Mouse (Mus musculus) liver, embryonic 12.5 days (tissue): ENCODE measurements at regions not wholly inside any gene's neighbourhood (a gene's known extent, or its start where the extent isn't known, plus 50 kb on each side); places are given as distances from the start of the nearest gene placed in this dataset.

Source experiments
- ATAC-seq: fragments of 200-750 bp; cut with Nextera tagmentation; 2 replicates; pipeline ENCODE4 v1.8.0; 2017; ENCODE audit warnings: moderate number of reproducible peaks, mild to moderate bottlenecking, moderate library complexity
- H3K27ac ChIP-seq: fragments of 300-500 bp; sonication (generic); 2 replicates; pipeline ENCODE4 v1.5.1; 2016; ENCODE audit warnings: mild to moderate bottlenecking
- H3K27me3 ChIP-seq: fragments of 300-500 bp; sonication (generic); replicated peaks from 2 replicates; pipeline ENCODE4 v1.6.1; 2016; ENCODE audit warnings: mild to moderate bottlenecking, moderate library complexity
- H3K36me3 ChIP-seq: fragments of 300-500 bp; sonication (generic); 2 replicates; pipeline ENCODE4 v1.6.1; 2016; ENCODE audit warnings: mild to moderate bottlenecking, moderate library complexity
- H3K4me1 ChIP-seq: fragments of 300-500 bp; sonication (generic); 2 replicates; pipeline ENCODE4 v1.6.1; 2016
- H3K4me2 ChIP-seq: fragments of 300-500 bp; sonication (generic); 2 replicates; pipeline ENCODE4 v1.6.1; 2016; ENCODE audit warnings: mild to moderate bottlenecking, moderate library complexity
- H3K4me3 ChIP-seq: fragments of 300-500 bp; sonication (generic); 2 replicates; pipeline ENCODE4 v1.5.1; 2016; ENCODE audit warnings: mild to moderate bottlenecking, moderate library complexity
- H3K9ac ChIP-seq: fragments of 300-500 bp; sonication (generic); 2 replicates; pipeline ENCODE4 v1.6.1; 2016; ENCODE audit warnings: mild to moderate bottlenecking, moderate library complexity
- H3K9me3 ChIP-seq: fragments of 300-500 bp; sonication (generic); replicated peaks from 2 replicates; pipeline ENCODE4 v1.6.1; 2016; ENCODE audit warnings: mild to moderate bottlenecking, moderate library complexity
- WGBS: fragments of 180-500 bp; shearing (Covaris S2); methylation state at CpG from one replicate; pipeline ENCODE4 v1.1.7; 2016; ENCODE audit not compliant: insufficient replicate concordance; 5-methylcytosine and 5-hydroxymethylcytosine counted together

GRCm38 (mm10) chr15:36399355-36400012 lies 608.1 kb downstream of the Zfp706 start:
- peak; percentile 40; the same call in 1 of the 2 replicates for ATAC-seq
- Histone ChIP-seq H3K4me2 (no peak overlapping the region), H3K36me3 (no peaks in the 10 kb centered on the region), H3K27me3 (peaks cover 18% of the 10 kb centered on the region; the same call in 1 of the 2 replicates), H3K9me3 (no peaks in the 10 kb centered on the region), H3K4me3 (no peak overlapping the region), H3K27ac (no peak overlapping the region), H3K4me1 (0 out of 2 replicates have a peak, but pooled peaks cover 9% of the 10 kb centered on the region), H3K9ac (no peak overlapping the region)
- 44% methylated on average over 7 of the region's 7 CpGs for WGBS

- Histone ChIP-seq H3K9ac (no peak overlapping the region), H3K4me3 (no peak overlapping the region), H3K4me2 (no peak overlapping the region), H3K27ac (no peak overlapping the region), H3K27me3 (peaks cover 11% of the 10 kb centered on the region; the same call in 1 of the 2 replicates), H3K36me3 (no peaks in the 10 kb centered on the region), H3K4me1 (0 out of 2 replicates have a peak, but pooled peaks cover 9% of the 10 kb centered on the region), H3K9me3 (no peaks in the 10 kb centered on the region)
- no peak for ATAC-seq
- WGBS: 65% methylated on average over 9 of the region's 9 CpGs
Observed at GRCm38 (mm10) chr15:36398099-36398982, 609.2 kb downstream of the Zfp706 start.

GRCm38 (mm10) chr15:36396791-36397190 lies 610.8 kb downstream of the Zfp706 start:
- H3K9me3 ChIP-seq: no peaks in the 10 kb centered on the region
- 0 out of 2 replicates have a peak, but pooled peaks cover 4% of the 10 kb centered on the region for H3K27me3 ChIP-seq
- H3K36me3 ChIP-seq: no peaks in the 10 kb centered on the region
- no peak overlapping the region for H3K27ac ChIP-seq
- no peak overlapping the region for H3K4me2 ChIP-seq
- no peak overlapping the region for H3K4me3 ChIP-seq
- H3K4me1 ChIP-seq: 0 out of 2 replicates have a peak, but pooled peaks cover 9% of the 10 kb centered on the region
- 63% methylated on average over 6 of the region's 6 CpGs for WGBS
- H3K9ac ChIP-seq: no peak overlapping the region
- ATAC-seq: no peak

GRCm38 (mm10) chr15:36396245-36396644 lies 611.3 kb downstream of the Zfp706 start:
- ATAC-seq: no peak
- Histone ChIP-seq H3K4me3 (no peak overlapping the region), H3K4me1 (0 out of 2 replicates have a peak, but pooled peaks cover 9% of the 10 kb centered on the region), H3K27me3 (0 out of 2 replicates have a peak, but pooled peaks cover 4% of the 10 kb centered on the region), H3K36me3 (no peaks in the 10 kb centered on the region), H3K4me2 (no peak overlapping the region), H3K9ac (no peak overlapping the region), H3K9me3 (no peaks in the 10 kb centered on the region), H3K27ac (no peak overlapping the region)
- 25% methylated on average over 2 of the region's 2 CpGs for WGBS

GRCm38 (mm10) chr15:36395672-36396050 lies 611.9 kb downstream of the Zfp706 start:
- no peak overlapping the region for H3K27ac ChIP-seq
- H3K36me3 ChIP-seq: no peaks in the 10 kb centered on the region
- H3K4me2 ChIP-seq: no peak overlapping the region
- WGBS: 59% methylated on average over 4 of the region's 4 CpGs
- no peaks in the 10 kb centered on the region for H3K9me3 ChIP-seq
- 0 out of 2 replicates have a peak, but pooled peaks cover 9% of the 10 kb centered on the region for H3K4me1 ChIP-seq
- no peak overlapping the region for H3K4me3 ChIP-seq
- H3K27me3 ChIP-seq: no peaks in the 10 kb centered on the region
- H3K9ac ChIP-seq: no peak overlapping the region
- no peak for ATAC-seq

- Histone ChIP-seq H3K4me2 (no peak overlapping the region), H3K27ac (no peak overlapping the region), H3K9me3 (no peaks in the 10 kb centered on the region), H3K9ac (no peak overlapping the region), H3K36me3 (no peaks in the 10 kb centered on the region), H3K27me3 (no peaks in the 10 kb centered on the region), H3K4me1 (0 out of 2 replicates have a peak, but pooled peaks cover 9% of the 10 kb centered on the region), H3K4me3 (no peak overlapping the region)
- ATAC-seq: no peak
- WGBS: 61% methylated on average over 8 of the region's 8 CpGs
Observed at GRCm38 (mm10) chr15:36394914-36395671, 612.5 kb downstream of the Zfp706 start.

GRCm38 (mm10) chr15:36389775-36390174 lies 617.8 kb downstream of the Zfp706 start:
- Histone ChIP-seq H3K4me3 (no peak overlapping the region), H3K9ac (no peak overlapping the region), H3K4me1 (no peaks in the 10 kb centered on the region), H3K9me3 (no peaks in the 10 kb centered on the region), H3K27ac (no peak overlapping the region), H3K4me2 (no peak overlapping the region), H3K36me3 (no peaks in the 10 kb centered on the region), H3K27me3 (peaks cover 4% of the 10 kb centered on the region; the same call in 1 of the 2 replicates)
- no peak for ATAC-seq
- WGBS: 46% methylated on average over 4 of the region's 4 CpGs

- Histone ChIP-seq H3K27me3 (peaks cover 43% of the 10 kb centered on the region), H3K4me3 (peak overlapping the region; percentile 26), H3K9me3 (no peaks in the 10 kb centered on the region), H3K27ac (peak overlapping the region; percentile 31; the same call in 1 of the 2 replicates), H3K4me1 (peaks cover 17% of the 10 kb centered on the region), H3K36me3 (no peaks in the 10 kb centered on the region), H3K4me2 (peak overlapping the region; percentile 62), H3K9ac (peak overlapping the region; percentile 62)
- peak; percentile 89 for ATAC-seq
- 5% methylated on average over 8 of the region's 8 CpGs for WGBS
Observed at GRCm38 (mm10) chr15:36381228-36381671, 626.3 kb downstream of the Zfp706 start.

- Histone ChIP-seq H3K4me1 (peaks cover 21% of the 10 kb centered on the region), H3K9ac (peak overlapping the region; percentile 62), H3K27me3 (peaks cover 50% of the 10 kb centered on the region), H3K27ac (no peak overlapping the region; the same call in 1 of the 2 replicates), H3K4me2 (peak overlapping the region; percentile 62), H3K36me3 (no peaks in the 10 kb centered on the region), H3K4me3 (peak overlapping the region; percentile 26), H3K9me3 (no peaks in the 10 kb centered on the region)
- ATAC-seq: peak; percentile 89
- WGBS: 12% methylated on average over 17 of the region's 17 CpGs
Observed at GRCm38 (mm10) chr15:36380461-36381227, 626.9 kb downstream of the Zfp706 start.

- Histone ChIP-seq H3K4me3 (no peak overlapping the region), H3K9ac (no peak overlapping the region), H3K36me3 (no peaks in the 10 kb centered on the region), H3K4me1 (peaks cover 41% of the 10 kb centered on the region), H3K27ac (no peak overlapping the region), H3K4me2 (no peak overlapping the region), H3K27me3 (peaks cover 56% of the 10 kb centered on the region), H3K9me3 (no peaks in the 10 kb centered on the region)
- 54% methylated on average over 4 of the region's 4 CpGs for WGBS
- no peak for ATAC-seq
Observed at GRCm38 (mm10) chr15:36378640-36379039, 628.9 kb downstream of the Zfp706 start.

- Histone ChIP-seq H3K4me3 (no peak overlapping the region), H3K27me3 (peaks cover 40% of the 10 kb centered on the region), H3K36me3 (no peaks in the 10 kb centered on the region), H3K4me2 (no peak overlapping the region), H3K27ac (no peak overlapping the region), H3K4me1 (peaks cover 45% of the 10 kb centered on the region), H3K9me3 (no peaks in the 10 kb centered on the region), H3K9ac (no peak overlapping the region)
- no peak for ATAC-seq
- WGBS: 67% methylated on average over 6 of the region's 6 CpGs
Observed at GRCm38 (mm10) chr15:36376551-36376950, 631.0 kb downstream of the Zfp706 start.
